Mouse (Mus musculus) urinary bladder, adult 2 months (tissue): Measurements from ENCODE around the gene Bahd1. TPM values are rescaled to one million over a fixed set of nuclear protein-coding genes. Genes with fewer than 3 reads are reported as not detected.
A peak's percentile ranks its signal among the peaks of the same experiment; 100 is the strongest.

ENCODE experiments used
- DNase-seq: peaks from one replicate; pipeline ENCODE4 v3.0.0; 2022; ENCODE audit warnings: low spot score
- polyA plus RNA-seq: library from polyadenylated mRNA; depleted of rRNA; stranded (reverse); fragments of >200 nt; gene quantifications from 2 replicates; pipeline ENCODE4 v1.2.3, GENCODE M21; 2012; rRNA removed

Bahd1 gene
- 10.2 and 12.4 TPM in 2 replicates for polyA plus RNA-seq

GRCm38 (mm10) chr2:118899981-118900825, at the start of gene Bahd1:
Bahd1 (plus strand) TSS chr2:118900377.
- no peak for DNase-seq

- DNase-seq = no peak
These were observed 48.4 kb upstream of the Bahd1 start for GRCm38 (mm10) chr2:118851756-118852155.

- peak; percentile 74 for DNase-seq
These were observed 38.5 kb upstream of the Bahd1 start, which contains the start of gene Ivd for GRCm38 (mm10) chr2:118861454-118862339. Ivd (plus strand) TSS chr2:118861954.

- no peak for DNase-seq
These were observed 37.9 kb upstream of the Bahd1 start for GRCm38 (mm10) chr2:118862340-118862675.

- DNase-seq = no peak
These were observed 29.6 kb upstream of the Bahd1 start for GRCm38 (mm10) chr2:118870601-118871000.

GRCm38 (mm10) chr2:118871032-118871431, 29.1 kb upstream of the Bahd1 start:
- no peak for DNase-seq

- DNase-seq = no peak
These were observed 27.2 kb upstream of the Bahd1 start for GRCm38 (mm10) chr2:118873018-118873417.

GRCm38 (mm10) chr2:118873890-118874430, 26.2 kb upstream of the Bahd1 start:
- DNase-seq = no peak

GRCm38 (mm10) chr2:118875316-118875715, 24.9 kb upstream of the Bahd1 start:
- DNase-seq = no peak

GRCm38 (mm10) chr2:118876453-118876852, 23.7 kb upstream of the Bahd1 start:
- DNase-seq = no peak

GRCm38 (mm10) chr2:118881019-118881418, 19.2 kb upstream of the Bahd1 start:
- DNase-seq = no peak

- DNase-seq = no peak
These were observed 18.2 kb upstream of the Bahd1 start for GRCm38 (mm10) chr2:118881956-118882355.

GRCm38 (mm10) chr2:118882840-118883679, 17.1 kb upstream of the Bahd1 start:
- peak; percentile 88 for DNase-seq

GRCm38 (mm10) chr2:118887440-118887839, 12.7 kb upstream of the Bahd1 start:
- no peak for DNase-seq

- no peak for DNase-seq
These were observed 12.2 kb upstream of the Bahd1 start for GRCm38 (mm10) chr2:118887845-118888548.

- no peak for DNase-seq
These were observed 9.0 kb upstream of the Bahd1 start for GRCm38 (mm10) chr2:118891173-118891572.

GRCm38 (mm10) chr2:118895990-118896913, 3.9 kb upstream of the Bahd1 start:
- no peak for DNase-seq

GRCm38 (mm10) chr2:118896914-118897291, 3.3 kb upstream of the Bahd1 start:
- DNase-seq = no peak

- DNase-seq = no peak
These were observed 2.8 kb upstream of the Bahd1 start for GRCm38 (mm10) chr2:118897392-118897791.

GRCm38 (mm10) chr2:118897808-118898207, 2.4 kb upstream of the Bahd1 start:
- no peak for DNase-seq
